Mouse (Mus musculus): ENCODE measurements around the gene Olfr133.

GRCm38 (mm10) chr17:38171088-38171487, 26.0 kb downstream of the Olfr133 start, which contains the start of gene Olfr134:
- TF ChIP-seq CTCF (IDR thresholded peaks at IDR 0.05; ENCODE audit: extremely low read depth, insufficient read depth, low read length) (no peak), POLR2A (IDR thresholded peaks at IDR 0.05; ENCODE audit: extremely low read depth, insufficient read depth, low read length) (no peak)

Measured in cortical plate, adult 2 months (tissue).